Mouse (Mus musculus) ES-CJ7 (cell line): Measurements from ENCODE around the gene Metrn.

ENCODE experiments used
- DNase-seq: peaks from one replicate; pipeline ENCODE4 v3.0.0; 2011; ENCODE audit warnings: low read depth, low spot score

Gene Metrn

GRCm38 (mm10) chr17:25831451-25832281, 34.7 kb upstream of the Metrn start:
- DNase-seq, result no peak

GRCm38 (mm10) chr17:25830806-25831431, 34.0 kb upstream of the Metrn start:
- no peak for DNase-seq

DNA sequence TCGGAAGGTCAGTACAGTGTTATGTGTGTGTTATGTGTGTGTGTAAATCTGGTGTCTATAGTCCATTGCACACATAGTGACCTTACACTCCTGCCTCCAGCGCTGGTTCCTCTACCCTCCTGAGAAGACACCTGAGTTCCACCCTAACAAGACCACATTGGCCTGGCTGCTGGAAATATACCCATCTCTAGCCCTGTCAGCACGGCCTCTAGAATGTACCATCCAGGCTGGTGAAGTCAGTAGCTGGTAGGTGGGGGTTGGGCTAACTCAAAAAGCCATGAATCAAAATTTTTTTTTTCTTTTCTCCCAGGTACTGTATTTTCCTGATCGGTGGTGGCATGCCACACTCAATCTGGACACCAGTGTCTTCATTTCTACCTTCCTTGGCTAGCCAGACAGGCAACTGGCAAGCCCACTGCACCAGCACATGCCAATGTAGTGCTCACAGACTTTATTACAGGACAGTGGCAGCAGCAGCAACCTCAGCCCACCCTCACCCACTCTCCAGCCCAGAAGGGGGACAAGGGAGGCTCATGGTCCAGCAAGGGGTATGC, 33.3 kb upstream of the Metrn start:
- no peak for DNase-seq

DNA sequence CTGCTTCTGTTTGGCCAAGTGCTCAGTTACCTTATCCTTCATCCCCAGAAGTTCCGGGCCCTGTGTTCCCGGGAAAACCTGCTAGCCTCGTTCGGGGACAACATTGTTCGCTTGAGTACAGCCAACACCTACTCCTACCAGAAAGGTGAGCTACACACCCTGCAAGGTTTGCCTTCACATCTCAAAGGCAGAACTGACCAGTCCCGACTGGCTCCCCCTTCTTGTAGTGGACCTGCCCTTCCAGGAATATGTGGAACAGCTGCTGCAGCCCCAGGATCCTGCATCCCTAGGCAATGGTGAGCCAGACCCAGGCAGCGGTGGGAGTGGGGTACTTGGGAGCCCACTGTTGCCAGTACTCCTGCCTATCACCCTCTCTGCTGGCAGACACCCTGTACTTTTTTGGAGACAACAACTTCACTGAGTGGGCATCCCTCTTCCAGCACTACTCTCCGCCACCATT, 32.7 kb upstream of the Metrn start:
- no peak for DNase-seq

GRCm38 (mm10) chr17:25828712-25829557, 32.0 kb upstream of the Metrn start, which contains the start of gene Jmjd8:
Jmjd8 (plus strand) TSS chr17:25828867.
- peak; percentile 75 for DNase-seq

GRCm38 (mm10) chr17:25828223-25828594, 31.3 kb upstream of the Metrn start:
- DNase-seq, result no peak

DNA sequence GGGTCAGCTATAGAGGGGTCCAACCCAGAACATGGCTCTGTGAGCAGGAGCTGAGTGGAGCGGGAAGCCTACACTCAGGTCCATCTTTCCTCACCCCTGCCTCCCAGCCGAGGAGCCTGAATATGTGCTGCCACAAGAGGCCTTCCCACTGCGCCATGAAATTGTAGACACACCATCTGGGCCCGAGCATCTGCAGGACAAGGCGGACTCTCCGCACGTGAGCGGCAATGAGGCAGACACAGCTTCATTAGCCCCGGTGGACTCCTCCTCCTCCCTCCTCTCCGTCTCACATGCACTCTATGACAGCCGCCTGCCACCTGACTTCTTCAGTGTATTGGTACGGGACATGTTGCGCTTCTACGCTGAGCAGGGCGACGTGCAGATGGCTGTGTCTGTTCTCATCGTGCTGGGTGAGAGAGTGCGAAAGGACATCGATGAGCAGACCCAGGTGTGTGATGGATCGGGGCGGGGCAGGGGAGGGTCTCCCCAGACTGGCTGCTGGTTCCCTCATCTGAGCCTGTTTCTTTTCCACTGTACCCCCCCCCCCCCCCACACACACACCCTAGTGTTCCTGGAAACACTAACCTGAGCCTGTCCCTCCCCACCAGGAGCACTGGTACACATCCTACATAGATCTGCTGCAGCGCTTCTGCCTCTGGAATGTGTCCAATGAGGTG, 30.7 kb upstream of the Metrn start:
- no peak for DNase-seq

DNA sequence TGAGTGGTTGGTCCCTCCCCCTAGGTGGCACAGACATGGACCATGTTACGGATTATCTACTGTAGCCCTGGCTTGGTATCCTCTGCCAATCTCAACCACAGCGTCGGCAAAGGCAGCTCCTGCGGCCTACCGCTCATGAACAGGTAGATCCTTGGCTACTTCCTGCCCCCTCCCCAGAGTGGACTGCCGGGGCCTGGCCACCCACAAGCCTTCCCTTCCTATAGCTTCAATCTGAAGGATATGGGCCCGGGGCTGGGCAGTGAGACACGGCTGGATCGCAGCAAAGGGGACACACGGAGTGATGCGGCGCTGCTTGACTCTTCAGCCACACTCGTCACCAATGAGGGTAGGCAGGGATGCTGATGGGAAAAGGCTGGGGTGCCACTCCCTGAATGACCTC, 30.1 kb upstream of the Metrn start:
- no peak for DNase-seq

DNA sequence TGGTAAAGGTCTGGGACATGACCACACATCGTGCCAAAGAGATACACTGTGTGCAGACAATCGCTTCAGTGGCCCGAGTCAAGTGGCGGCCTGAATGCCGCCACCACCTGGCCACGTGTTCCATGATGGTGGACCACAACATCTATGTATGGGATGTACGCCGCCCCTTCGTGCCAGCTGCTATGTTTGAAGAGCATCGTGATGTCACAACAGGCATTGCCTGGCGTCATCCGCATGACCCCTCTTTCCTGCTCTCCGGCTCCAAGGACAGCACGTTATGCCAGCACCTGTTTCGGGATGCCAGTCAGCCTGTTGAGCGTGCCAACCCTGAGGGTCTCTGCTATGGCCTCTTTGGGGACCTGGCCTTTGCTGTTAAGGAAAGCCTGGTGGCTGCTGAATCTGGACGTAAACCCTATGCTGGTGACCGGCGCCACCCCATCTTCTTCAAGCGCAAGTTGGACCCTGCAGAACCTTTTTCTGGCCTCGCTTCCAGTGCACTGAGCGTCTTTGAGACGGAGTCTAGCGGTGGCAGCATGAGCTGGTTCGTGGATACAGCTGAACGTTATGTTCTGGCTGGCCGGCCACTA, 29.1 kb upstream of the Metrn start:
- DNase-seq, result no peak

DNA sequence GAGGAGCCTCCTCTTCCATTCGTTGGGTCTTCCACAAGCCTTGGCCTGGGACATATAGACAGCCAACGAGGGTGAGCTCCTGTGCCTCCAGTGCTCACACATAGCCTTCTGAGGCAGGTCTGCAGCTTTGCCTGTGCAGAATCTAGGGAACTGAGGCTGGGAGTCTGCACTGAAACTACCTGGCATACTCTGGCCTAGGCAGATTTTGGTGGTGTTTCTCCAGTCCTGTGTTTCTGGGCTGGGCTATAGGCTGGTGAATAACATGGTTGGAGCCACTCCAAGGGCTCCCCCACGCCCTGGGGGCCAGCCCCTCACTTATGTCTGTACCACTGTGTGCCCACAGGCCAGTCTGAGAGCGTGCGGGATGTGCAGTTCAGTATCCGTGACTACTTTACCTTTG, 28.4 kb upstream of the Metrn start:
- no peak for DNase-seq

GRCm38 (mm10) chr17:25824362-25825142, 27.6 kb upstream of the Metrn start:
- no peak for DNase-seq

GRCm38 (mm10) chr17:25823452-25823851, 26.5 kb upstream of the Metrn start, which contains the start of gene Wdr24:
Wdr24 (plus strand) TSS chr17:25823627.
- peak; percentile 95 for DNase-seq

DNA sequence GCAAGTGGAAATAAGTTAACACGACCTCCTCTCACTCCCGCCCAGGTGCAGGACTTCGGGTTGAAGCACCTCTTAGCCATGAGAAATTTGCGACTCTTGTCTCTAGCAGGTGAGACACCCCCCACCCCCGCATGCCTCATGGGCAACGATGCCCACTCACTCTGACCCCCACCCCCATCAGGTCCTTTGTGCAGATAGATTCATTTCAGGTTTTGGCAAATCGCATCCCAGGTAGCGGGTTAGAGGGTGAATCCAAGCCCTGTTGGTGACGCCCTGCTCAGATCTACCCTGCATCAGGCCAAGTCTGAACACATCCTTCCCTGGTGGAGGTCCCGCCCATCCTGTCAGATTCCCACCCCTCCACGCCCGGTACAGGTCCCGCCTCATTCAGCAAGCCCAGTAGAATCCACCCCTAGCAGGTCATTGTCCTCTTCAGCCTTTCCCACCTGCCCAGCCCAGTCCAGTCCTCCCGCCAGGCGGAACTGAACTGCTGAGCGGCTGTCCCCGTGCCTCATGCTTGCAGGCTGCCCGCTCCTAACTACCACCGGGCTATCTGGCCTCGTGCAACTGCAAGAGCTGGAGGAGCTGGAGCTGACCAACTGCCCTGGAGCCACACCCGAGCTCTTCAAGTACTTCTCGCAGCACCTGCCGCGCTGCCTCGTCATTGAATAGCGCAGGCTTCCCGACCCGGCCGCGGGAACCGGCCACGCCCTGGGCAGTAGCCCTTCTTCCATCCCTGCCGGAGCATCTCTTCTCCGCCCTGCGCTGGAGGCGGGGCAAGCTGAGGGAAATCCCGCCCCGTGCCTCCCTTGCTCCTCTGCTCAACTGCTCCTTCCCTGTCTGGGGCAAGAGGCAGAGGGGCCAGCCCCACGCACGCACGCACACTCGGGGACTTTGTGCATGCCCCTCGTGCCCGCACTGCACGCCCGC, 22.2 kb upstream of the Metrn start:
- DNase-seq, result peak; percentile 72

DNA sequence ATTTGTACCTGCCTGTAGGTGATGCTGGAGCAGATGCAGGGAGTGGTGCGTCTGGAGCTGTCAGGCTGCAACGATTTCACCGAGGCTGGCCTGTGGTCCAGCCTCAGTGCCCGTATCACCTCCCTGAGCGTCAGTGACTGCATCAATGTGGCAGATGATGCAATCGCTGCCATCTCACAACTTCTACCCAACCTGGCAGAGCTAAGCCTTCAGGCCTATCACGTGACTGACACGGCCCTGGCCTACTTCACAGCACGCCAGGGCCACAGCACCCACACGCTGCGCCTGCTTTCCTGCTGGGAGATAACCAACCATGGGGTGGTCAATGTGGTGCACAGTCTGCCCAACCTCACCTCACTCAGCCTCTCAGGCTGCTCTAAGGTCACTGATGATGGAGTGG, 20.7 kb upstream of the Metrn start:
- no peak for DNase-seq

- DNase-seq, result peak; percentile 91
Observed at GRCm38 (mm10) chr17:25813471-25813870, 16.5 kb upstream of the Metrn start.

DNA sequence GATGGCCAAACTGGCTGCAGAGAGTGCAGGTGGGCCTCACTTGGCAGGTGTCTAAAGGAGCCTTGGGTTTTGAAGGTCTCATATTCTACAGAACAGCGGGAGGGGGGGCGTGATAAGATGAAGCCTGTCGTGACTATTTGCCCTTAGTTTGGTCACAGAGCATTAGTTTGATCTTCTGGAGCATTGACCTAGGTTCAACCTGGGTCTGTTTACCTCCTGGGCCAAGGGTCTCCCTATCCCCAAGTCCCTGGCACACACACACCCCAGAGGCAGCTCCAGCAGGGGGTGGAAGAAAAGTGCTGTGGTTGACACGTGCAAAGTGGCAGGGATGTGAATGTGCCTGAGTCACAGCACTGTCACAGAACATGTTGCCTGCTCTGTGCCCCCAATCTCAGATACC, 14.0 kb upstream of the Metrn start:
- no peak for DNase-seq

DNA sequence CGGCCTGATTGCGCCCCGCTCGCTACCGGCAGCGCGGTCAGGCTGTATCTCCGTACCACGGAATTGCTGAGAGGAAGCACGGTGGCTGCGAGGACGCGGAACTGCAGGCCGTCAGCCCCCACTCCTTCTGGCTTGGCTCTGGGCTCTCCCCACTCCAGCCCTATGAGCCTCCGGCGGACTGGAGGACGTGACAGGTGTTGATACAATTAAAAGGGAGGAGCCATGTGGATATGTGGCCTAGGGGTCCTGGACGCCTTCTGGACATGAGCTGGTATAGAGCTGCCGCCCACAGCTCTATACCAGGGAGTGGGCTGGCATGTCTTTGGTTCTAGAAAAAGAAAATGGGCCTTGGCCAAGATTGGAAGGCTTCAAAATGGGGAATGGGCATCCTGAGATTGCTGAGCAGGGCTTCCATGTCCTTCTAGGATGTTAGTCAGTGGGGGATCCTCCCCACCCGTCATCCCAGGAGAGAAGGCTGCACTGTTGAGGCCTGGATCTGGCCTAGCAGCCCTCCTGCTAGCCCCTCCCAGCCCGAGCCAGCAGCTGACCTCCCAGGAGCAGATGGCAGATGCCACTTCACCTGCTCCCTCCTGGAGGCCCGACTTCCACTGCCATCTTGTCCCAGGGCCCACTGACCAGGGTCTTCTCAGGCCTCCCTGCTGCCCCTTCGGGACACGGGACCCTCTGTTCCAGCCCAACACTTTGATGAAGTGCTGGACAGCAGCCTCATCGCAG, 12.8 kb upstream of the Metrn start:
- no peak for DNase-seq
